Comparison of ENCODE assay signal across 21 mouse cellular contexts in genomic region chr16:33536456-33536855, GRCm38 (mm10). TPM values are rescaled to one million over a fixed set of nuclear protein-coding genes. Genes with fewer than 3 reads are reported as not detected.
A peak's percentile ranks its signal among the peaks of the same experiment; 100 is the strongest.
DNase-seq lines count a peak whose midpoint lies in the region; ATAC-seq and TF ChIP-seq lines count a peak whose summit lies in the region.
"Had no signal": no experiment of that assay in that cellular context is flagged by ENCODE, and none has a peak within 500 bp of the region (broad histone marks: within the 10 kb centered on the region; RNA-seq: fewer than 3 reads in every experiment).

No protein-coding gene starts in this region.

- TF ChIP-seq POLR2A in CH12.LX (IDR thresholded peaks at IDR 0.05; ENCODE audit: low read depth, low read length): no peak

- TF ChIP-seq CTCF in CH12.LX (conservative IDR thresholded peaks at IDR 0.05 in 1 of 2, IDR thresholded peaks at IDR 0.05 in 1 of 2; ENCODE audit: low read depth in 2 of 2, low read length in 2 of 2): peak in 1 of 2 experiments; percentile 5; a peak in 1 of 4 replicates
- no peak for TF ChIP-seq CTCF in left cerebral cortex, adult 2 months (IDR thresholded peaks at IDR 0.05)
- no peak for TF ChIP-seq CTCF in stomach, postnatal 0 days (IDR thresholded peaks at IDR 0.05; ENCODE audit: low read depth)

- TF ChIP-seq RAD21 in CH12.LX (IDR thresholded peaks at IDR 0.05; ENCODE audit: low read depth, low read length): no peak; the same call in 1 of the 2 replicates

- H3K4me1 ChIP-seq in CH12.LX (ENCODE audit: control insufficient read depth in 1 of 2, insufficient read depth in 2 of 2): peaks cover 7 to 30% of the 10 kb centered on the region in 2 experiments
- H3K4me1 ChIP-seq in stomach, postnatal 0 days (replicated peaks; ENCODE audit: control insufficient read depth, insufficient read depth): no peaks in the 10 kb centered on the region
- H3K4me1 ChIP-seq: embryonic facial prominence, embryonic 12.5 days; heart, embryonic 15.5 days had no signal

- no peak overlapping the region for H3K4me3 ChIP-seq in CH12.LX (replicated peaks in 1 of 3; ENCODE audit: low read depth in 2 of 3, low read length in 2 of 3, poor library complexity in 1 of 3)
- H3K4me3 ChIP-seq in left cerebral cortex, adult 2 months: no peak overlapping the region
- H3K4me3 ChIP-seq in stomach, postnatal 0 days (ENCODE audit: low read depth, low read length): no peak overlapping the region
- H3K4me3 ChIP-seq: embryonic facial prominence, embryonic 12.5 days; heart, adult 2 months; heart, embryonic 15.5 days; hindbrain, embryonic 13.5 days had no signal

- intact Hi-C loops in left cerebral cortex, adult 2 months (cut with DNase I): no loop called here

- H3K27ac ChIP-seq in CH12.LX (ENCODE audit: insufficient read depth, low read depth): no peak overlapping the region
- no peak overlapping the region for H3K27ac ChIP-seq in left cerebral cortex, adult 2 months
- no peak overlapping the region for H3K27ac ChIP-seq in stomach, postnatal 0 days (replicated peaks)
- H3K27ac ChIP-seq: embryonic facial prominence, embryonic 12.5 days; heart, adult 2 months; heart, embryonic 15.5 days; hindbrain, embryonic 13.5 days; hindbrain, postnatal 0 days had no signal

- no peaks in the 10 kb centered on the region for H3K79me2 ChIP-seq in CH12.LX (replicated peaks; ENCODE audit: control insufficient read depth, extremely low read depth, insufficient read depth, poor library complexity, severe bottlenecking)

- DNase-seq in adrenal gland, postnatal 10 days: peak; percentile 40
- DNase-seq in adrenal gland, adult 18-20 months (ENCODE audit: low spot score in 2 of 2): no peak
- peak; percentile 26 for DNase-seq in ovary, postnatal 36 days (ENCODE audit: low spot score)
- DNase-seq in ovary, postnatal 14 days (ENCODE audit: low spot score): no peak
- DNase-seq in CH12.LX (ENCODE audit: extremely low read depth): peak; percentile 74
- no peak for DNase-seq in left cerebral cortex, adult 2 months (ENCODE audit: extremely low spot score in 1 of 2, low spot score in 2 of 2)
- DNase-seq in stomach, postnatal 0 days (ENCODE audit: low spot score): no peak
- DNase-seq: cerebellum, adult 11-12 months; cerebellum, adult 9-10 months; cerebellum, postnatal 25 days; gastrocnemius, postnatal 14 days; heart, adult 2 months; heart, postnatal 14 days had no signal

- H3K36me3 ChIP-seq in CH12.LX (replicated peaks in 1 of 2; ENCODE audit: control insufficient read depth in 1 of 2, insufficient read depth in 1 of 2, low read length in 1 of 2): no peaks in the 10 kb centered on the region
- no peaks in the 10 kb centered on the region for H3K36me3 ChIP-seq in stomach, postnatal 0 days (ENCODE audit: control insufficient read depth, insufficient read depth, low read length)
- H3K36me3 ChIP-seq: embryonic facial prominence, embryonic 12.5 days; heart, embryonic 15.5 days; hindbrain, embryonic 13.5 days had no signal

- H3K9me3 ChIP-seq in CH12.LX (replicated peaks; ENCODE audit: low read length): no peaks in the 10 kb centered on the region
- H3K9me3 ChIP-seq in stomach, postnatal 0 days (ENCODE audit: control insufficient read depth, low read length): no peaks in the 10 kb centered on the region
- H3K9me3 ChIP-seq: embryonic facial prominence, embryonic 12.5 days; heart, embryonic 15.5 days; hindbrain, embryonic 13.5 days had no signal

- no peak overlapping the region; the same call in 1 of the 2 replicates for H3K4me2 ChIP-seq in CH12.LX (ENCODE audit: insufficient read depth, low read depth, poor library complexity, severe bottlenecking)
- no peak overlapping the region for H3K4me2 ChIP-seq in stomach, postnatal 0 days (replicated peaks; ENCODE audit: low read depth)
- H3K4me2 ChIP-seq: embryonic facial prominence, embryonic 12.5 days; heart, embryonic 11.5 days; heart, embryonic 15.5 days; hindbrain, embryonic 13.5 days had no signal

- WGBS in stomach, postnatal 0 days: 80% methylated on average over 8 of the region's 8 CpGs

- dilution Hi-C loops in CH12.LX (cut with MboI; ENCODE audit: extremely low pct_ligation_motif_present, extremely low pct_unique_long_range_greater_than_20kb, low sequenced_read_pairs): no loop called here

- H3K9ac ChIP-seq in CH12.LX (ENCODE audit: insufficient read depth, low read depth): no peak overlapping the region
- H3K9ac ChIP-seq in stomach, postnatal 0 days (ENCODE audit: low read length): no peak overlapping the region
- H3K9ac ChIP-seq: embryonic facial prominence, embryonic 12.5 days; heart, embryonic 15.5 days; hindbrain, embryonic 13.5 days had no signal

- ATAC-seq in stomach, postnatal 0 days (ENCODE audit: low FRiP score, low TSS enrichment): no peak
- ATAC-seq: CD4-positive, CD25-positive, alpha-beta regulatory T cell, adult 4 months; forebrain, embryonic 16.5 days; hindbrain, postnatal 0 days had no signal

- TF ChIP-seq EP300 in CH12.LX (IDR thresholded peaks at IDR 0.05; ENCODE audit: low read length): no peak
- no peak for TF ChIP-seq EP300 in stomach, postnatal 0 days (optimal IDR thresholded peaks at IDR 0.05)

- in situ Hi-C loops in CH12.LX (cut with MboI; ENCODE audit: low pct_ligation_motif_present, low pct_unique_long_range_greater_than_20kb, low sequenced_read_pairs): loop anchor here (10.0 kb wide), 1 partner anchor 268 kb away; no protein-coding TSS in a partner anchor

- no peaks in the 10 kb centered on the region for H3K27me3 ChIP-seq in CH12.LX (replicated peaks)
- no peaks in the 10 kb centered on the region for H3K27me3 ChIP-seq in stomach, postnatal 0 days (ENCODE audit: control insufficient read depth, insufficient read depth, low read length)
- H3K27me3 ChIP-seq: embryonic facial prominence, embryonic 12.5 days; heart, embryonic 15.5 days; hindbrain, embryonic 13.5 days had no signal

TF ChIP-seq in CH12.LX, 34 proteins besides CTCF, POLR2A, EP300 and RAD21:
- TF ChIP-seq TCF12 (IDR thresholded peaks at IDR 0.05; ENCODE audit: low read depth, low read length): 0 out of 2 replicates have a peak, but pooled peaks have one; percentile 23
- 0 out of 2 replicates have a peak, but pooled peaks have one; percentile 70 for TF ChIP-seq MYC (IDR thresholded peaks at IDR 0.05; ENCODE audit: low read depth, low read length)
- TF ChIP-seq HCFC1 (IDR thresholded peaks at IDR 0.05; ENCODE audit: low read depth, low read length): peak; percentile 25; the same call in 1 of the 2 replicates
- no peak for TF ChIP-seq USF1 (IDR thresholded peaks at IDR 0.05; ENCODE audit: low read depth, low read length)
- TF ChIP-seq ETS1 (conservative IDR thresholded peaks at IDR 0.05; ENCODE audit: low read depth, low read length): 0 out of 2 replicates have a peak, but pooled peaks have one; percentile 15
- no peak for TF ChIP-seq NRF1 (IDR thresholded peaks at IDR 0.05; ENCODE audit: low read depth, low read length)
- TF ChIP-seq MXI1 (IDR thresholded peaks at IDR 0.05; ENCODE audit: low read depth, low read length): no peak; the same call in 1 of the 2 replicates
- TF ChIP-seq ZKSCAN1 (IDR thresholded peaks at IDR 0.05; ENCODE audit: borderline replicate concordance, low read depth, low read length): no peak
- TF ChIP-seq IRF4 (IDR thresholded peaks at IDR 0.05; ENCODE audit: low read depth, low read length): 0 out of 2 replicates have a peak, but pooled peaks have one; percentile 24
- peak; percentile 69 for TF ChIP-seq BHLHE40 (IDR thresholded peaks at IDR 0.05; ENCODE audit: low read depth, low read length)
- TF ChIP-seq MAX (IDR thresholded peaks at IDR 0.05; ENCODE audit: low read length): peak; percentile 80; the same call in 1 of the 2 replicates
TF ChIP-seq in CH12.LX: peak in this region for 7.

RNA-seq across cellular contexts. Expression of gene Slc12a8, which starts 19.3 kb away (rescaled TPM):
- 1 to 10 TPM in 1 of 2 experiments, under 1 TPM in 1; 0.63 to 1.3 TPM for total RNA-seq in adrenal gland, postnatal 10 days (2021)
- total RNA-seq in adrenal gland, adult 18-20 months (2021): under 1 TPM; 0.29 to 0.43 TPM
- 7.7 and 17.4 TPM in 2 replicates for total RNA-seq in CH12.LX (2012; rRNA removed)
- 12.2 and 12.9 TPM in 2 replicates for total RNA-seq in CH12.LX (2014; rRNA removed)
- polyA plus RNA-seq in CH12.LX (2012; ENCODE audit: insufficient read length, low read depth): 14.2 and 16.5 TPM in 2 replicates
- under 1 TPM; 0.86 to 0.96 TPM for total RNA-seq in left cerebral cortex, adult 2 months (2021)
- polyA plus RNA-seq in stomach, postnatal 0 days (2015; fragmentation: Nextera tagmentation; extraction: Ambion mirVana): 3.0 and 4.0 TPM in 2 replicates
- total RNA-seq: MEL had no signal

Comparison
In these comparisons a context has a peak if more than half of its experiments do, and no peak if none do; other contexts are left out.
1. DNase-seq: peak in adrenal gland, postnatal 10 days (single experiment), ovary, postnatal 36 days (single experiment) and CH12.LX (single experiment); none in adrenal gland, adult 18-20 months (0 of 2), ovary, postnatal 14 days (single experiment), left cerebral cortex, adult 2 months (0 of 2) and stomach, postnatal 0 days (single experiment).